Mouse (Mus musculus): ENCODE measurements around the gene AY358078.
"Not testable (repeated sequence)": the region's sequence is repeated elsewhere in the genome, so short reads cannot be mapped to it uniquely, and the experiment has no call there.

The AY358078 gene

DNA sequence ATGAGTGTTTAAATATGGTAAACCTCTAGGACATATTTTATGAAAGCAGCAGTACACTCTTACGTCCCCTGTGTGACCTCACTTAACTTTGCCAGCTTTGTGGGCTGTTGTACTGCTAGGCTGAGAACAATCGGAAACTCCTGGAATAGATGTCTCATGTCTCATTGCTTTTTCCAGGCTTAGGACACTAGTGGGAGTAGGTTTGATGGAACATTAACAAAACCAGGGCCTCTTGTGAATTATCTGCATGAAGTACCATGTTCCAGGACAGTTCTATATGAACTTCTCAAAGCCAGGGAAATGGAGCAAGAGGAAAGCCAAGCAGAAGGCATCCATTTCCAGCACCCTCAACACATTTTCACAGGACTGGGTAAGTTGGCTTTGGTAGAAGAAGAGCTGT is at the start of gene AY358078:
TSS of gene AY358078 (plus strand) at position 301 of the 400 bp plus-strand sequence.
- no peak for DNase-seq

DNA sequence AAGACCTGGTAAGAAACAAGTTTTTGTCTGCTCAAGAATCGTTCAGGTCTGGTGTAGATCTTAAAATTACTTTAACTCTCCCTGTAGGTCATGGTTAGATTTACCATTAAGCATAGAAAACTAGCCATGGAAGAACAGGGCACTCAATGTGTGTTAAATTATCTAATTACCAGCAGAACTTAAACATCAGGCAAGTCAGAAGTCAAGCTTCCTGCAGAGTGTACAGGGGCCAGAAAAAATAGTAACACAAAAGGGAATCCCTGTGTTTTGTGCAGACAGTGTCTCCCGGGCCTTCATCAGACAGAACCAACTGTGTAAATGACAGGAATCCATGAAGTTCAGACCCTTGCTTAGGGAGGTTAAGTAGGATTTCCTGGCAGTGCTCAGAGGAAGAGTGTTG is 43.9 kb upstream of the AY358078 start:
- no peak for DNase-seq

DNA sequence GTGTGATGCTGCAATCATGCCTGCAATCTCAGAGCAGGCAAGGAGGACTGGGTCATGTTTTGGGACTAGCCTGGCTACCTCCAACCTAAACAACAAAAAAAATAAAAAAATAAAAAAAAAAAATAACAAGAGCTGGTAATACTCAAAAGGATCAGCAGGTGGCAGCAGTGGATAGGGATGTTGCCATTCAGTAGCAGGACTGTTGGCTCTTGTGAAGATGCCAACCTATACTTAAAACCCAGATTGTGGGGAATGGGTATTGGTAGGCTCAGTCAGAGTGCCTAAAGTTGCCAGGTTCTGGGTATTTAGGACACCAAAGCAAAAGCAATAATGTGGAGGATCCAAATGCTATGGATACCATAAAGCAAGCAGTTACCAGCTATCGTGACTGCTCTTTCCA is 28.5 kb upstream of the AY358078 start:
- DNase-seq, result not testable (repeated sequence)

DNA sequence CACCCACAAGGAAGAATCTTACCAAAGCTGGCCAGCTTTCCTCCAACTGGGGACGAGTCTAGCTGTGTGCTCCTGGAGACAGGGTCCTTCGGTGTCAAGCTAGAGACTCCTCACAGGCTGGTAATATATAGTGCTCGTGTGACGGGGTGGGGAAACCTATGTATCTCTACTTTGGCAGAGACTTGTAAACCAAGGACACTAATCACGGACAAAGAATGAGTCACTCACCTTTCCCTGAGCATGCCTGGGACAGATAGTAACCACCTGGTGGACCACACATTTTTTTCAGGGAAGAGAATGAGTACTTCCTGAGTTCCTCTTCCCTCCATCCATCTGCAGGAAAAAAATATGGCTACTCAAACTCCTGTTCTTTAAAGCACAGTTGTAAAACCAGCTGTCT is 26.4 kb upstream of the AY358078 start, which contains the start of gene Ang4:
TSS of gene Ang4 (minus strand) at position 101 of the 400 bp plus-strand sequence.
- DNase-seq, result no peak

DNA sequence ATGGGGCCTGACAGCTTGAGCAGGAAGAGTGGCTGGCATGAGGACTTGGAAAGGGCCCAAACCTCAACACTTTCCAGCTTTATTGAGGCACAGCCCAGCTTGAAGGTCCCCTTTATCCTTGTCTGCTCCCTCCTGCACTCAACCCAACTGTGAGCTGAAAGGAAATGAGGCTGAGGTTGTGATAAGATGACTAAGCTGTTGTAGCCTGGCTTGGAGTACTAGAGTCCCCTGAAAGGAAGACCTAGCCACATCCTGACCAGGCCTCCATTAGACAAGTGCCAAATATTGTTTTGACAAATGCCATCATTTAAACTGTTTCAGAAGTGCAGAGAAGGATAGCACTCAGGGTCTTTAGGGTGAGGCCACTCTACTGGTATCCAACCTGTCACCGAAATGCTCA is 22.1 kb upstream of the AY358078 start:
- DNase-seq, result no peak

DNA sequence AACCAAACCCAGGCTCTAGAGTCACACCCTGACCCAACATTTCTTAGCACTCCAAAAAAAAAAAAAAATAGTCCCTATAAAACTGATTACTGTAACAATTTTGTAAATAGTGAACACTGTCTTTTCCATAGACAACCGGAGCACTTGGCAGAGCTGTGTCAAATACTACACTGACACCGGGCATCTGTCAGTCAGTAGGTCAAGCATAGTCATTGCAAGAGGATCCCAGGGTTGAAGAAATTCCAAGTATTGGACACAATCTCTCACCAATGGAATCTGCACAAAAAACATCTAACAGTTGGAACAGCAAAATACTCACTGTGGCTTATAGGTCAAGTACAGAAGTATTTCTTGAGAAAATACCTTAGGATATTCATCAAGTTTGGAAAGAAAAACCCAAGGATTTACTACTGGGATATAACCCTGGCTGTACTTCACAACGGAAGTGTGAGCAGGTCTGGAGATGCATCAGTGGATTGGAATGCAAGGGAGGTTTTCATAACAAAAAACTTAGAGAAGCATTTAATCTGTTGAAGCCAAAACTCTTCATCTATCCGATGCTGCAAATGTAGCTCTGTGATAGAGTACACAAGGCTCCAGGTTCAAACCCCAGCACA is 20.9 kb upstream of the AY358078 start:
- no peak for DNase-seq

DNA sequence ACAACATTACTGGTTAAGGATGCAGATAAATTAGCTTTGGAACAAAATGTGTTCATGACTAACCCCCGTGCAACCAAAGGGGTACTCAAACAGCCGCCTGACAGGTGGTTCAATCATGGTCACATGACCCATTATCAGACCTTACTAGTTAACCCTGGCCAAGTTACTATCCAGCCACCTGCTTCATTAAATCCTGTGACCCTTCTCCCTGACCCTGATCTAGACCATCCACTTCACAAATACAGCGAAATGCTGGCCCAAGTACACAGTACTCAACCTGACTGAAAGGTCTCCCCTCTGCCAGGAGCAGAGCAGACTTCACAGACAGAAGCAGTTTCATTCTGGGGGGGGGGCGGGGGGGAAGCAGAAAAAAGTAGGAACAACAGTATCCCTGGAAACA is 13.5 kb upstream of the AY358078 start:
- no peak for DNase-seq

DNA sequence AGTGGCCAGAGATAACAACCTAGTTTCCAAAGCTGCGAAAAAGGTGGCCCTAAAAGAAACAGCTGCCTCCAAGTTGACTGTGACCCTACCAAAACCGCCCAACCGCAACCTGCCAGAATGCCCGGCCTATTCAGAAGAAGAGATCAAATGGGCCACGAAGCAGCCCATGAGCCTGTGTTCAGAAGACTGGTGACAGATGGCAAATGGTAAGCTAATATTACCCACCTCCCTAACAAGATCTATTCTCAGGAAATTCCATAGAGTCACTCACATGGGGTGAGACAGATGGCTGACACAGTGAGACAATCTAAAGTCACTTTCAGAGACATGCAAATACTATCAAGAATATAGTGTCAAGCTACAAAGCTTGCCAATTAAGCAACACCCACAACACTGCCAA is 12.8 kb upstream of the AY358078 start:
- DNase-seq, result no peak

DNA sequence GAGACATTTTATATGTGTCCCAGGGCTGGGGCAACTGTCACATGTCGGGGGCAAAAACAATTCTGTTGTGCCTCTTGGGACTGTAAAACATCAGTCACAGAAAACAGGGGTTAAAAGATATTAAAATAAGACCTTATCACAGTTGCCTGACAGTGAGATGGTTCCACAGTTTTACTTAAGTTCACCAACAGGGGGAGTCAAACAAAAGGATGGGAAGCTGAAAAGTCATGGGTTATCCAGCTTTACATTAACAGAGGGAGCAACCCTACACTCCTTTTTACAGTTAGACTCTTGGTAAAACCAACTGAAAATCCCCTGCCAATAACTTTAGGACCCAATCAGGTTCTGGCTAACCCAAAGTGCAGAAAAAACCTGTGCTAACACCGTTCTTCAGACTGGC is 10.7 kb upstream of the AY358078 start:
- no peak for DNase-seq

DNA sequence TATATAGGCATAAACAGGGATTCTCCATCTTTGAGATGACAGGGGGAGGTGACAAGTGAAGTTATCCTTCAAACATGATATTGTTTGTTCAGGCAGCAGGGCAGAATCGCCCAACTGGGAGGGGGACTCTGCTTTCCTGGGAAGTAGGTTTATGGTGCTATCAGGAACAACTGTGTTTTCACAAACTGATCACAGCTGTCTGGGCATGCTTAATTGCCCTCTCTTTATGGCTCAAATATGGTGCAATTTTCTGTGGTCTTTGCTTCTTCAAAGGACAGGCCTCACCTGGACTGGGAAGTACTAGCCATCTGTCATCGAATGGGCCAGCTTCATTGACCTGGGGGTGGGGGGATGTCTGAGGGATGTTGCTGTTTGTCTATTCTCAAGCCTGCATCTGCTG is 5.7 kb upstream of the AY358078 start:
- no peak for DNase-seq

DNA sequence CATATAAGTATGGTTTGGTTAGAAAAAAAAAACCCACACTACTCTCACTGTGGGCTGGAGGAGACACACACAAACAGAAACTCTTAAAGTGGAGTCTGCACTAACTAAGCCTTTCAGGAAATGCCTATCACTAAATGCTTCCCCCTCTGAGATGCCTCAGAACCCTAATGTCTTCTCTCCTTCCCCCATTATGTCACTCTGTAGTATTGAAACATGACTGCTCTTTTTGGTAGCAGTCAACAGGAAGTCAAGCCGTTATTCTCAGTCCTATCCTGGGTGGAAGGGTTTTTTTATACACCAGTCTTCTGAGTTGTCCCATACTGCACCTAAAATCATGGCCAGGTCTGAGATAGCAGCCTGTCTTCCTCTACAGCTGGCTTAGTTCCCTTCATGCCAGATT is 26.8 kb downstream of the AY358078 start:
- DNase-seq, result no peak

DNA sequence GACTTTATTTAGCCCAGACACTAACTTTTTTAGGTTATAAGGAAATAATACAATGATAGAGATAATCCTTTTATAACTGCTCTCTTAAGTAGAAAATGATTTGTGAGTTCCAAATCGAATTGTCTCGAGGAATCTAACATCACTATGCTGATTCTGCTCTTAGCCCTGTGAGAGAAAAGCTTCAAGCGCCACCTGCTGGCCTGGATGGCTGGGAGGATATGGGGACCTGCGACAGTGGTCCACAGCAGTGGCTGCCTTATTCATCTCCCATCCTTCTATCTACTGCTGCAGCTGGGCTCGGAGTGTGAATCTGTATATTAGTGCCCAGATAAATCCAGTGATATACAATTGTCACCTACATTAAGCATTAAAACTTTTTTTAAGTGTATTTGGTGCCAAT is 28.0 kb downstream of the AY358078 start:
- peak in 1 of 2 experiments; percentile 31 for DNase-seq

DNA sequence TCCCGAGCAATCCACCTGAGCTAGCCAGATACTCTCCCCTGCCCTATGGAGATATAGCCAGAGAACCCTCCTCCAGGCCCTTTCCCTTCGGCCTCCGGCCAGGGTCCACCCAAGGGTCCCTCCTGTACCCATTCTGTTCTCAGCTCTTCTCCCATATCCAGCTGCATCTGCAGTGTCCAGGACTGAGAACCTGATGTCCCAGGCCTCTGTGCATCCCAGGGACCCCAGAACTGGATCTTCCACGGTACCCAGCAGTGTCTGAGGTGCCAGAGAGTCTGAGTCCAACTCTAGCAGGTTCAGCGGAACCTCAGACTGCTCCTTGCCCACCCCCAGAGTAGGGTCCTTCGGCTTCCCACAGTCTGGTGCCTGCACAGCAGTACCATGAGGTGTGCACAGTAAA is 29.3 kb downstream of the AY358078 start:
- no peak for DNase-seq

DNA sequence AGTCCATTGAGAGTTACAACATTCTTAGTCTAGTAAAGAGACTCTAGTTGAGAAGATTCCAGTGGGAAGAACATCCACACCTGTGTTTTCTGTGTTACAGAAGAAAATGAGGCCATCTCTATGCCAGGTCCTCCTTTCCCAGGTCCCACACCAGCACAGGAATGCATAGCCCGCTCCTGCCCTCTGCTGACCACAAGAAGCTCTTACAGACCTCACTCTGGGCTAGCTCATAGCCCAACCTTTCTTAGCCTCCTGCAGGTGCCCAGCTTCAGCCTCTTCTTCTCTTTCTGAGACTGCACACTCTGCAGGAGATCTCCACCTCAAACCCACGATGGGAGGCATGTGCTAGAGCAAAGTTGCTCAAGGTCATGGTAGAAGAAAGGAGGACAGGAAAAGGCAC is 38.6 kb downstream of the AY358078 start:
- DNase-seq, result not testable (repeated sequence)

DNA sequence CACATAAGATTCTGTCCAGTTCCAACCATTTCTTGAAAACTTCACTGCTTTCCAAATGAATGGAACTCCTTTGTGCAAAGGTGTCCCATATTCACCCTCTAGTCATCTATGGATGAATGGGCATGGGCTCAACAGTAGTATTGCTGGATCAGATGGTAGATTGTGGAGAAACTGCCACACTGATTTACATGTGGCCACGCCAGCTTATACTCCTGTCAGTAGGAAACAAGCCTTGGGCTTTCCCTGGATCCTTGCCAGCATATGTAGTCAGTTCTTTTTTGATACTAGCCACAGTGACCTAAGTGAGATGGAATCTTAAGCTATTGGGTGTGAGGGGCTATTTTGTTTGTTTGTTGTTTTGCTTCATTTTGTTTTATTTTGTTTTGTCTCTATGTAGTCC is 42.4 kb downstream of the AY358078 start:
- DNase-seq, result no peak

DNA sequence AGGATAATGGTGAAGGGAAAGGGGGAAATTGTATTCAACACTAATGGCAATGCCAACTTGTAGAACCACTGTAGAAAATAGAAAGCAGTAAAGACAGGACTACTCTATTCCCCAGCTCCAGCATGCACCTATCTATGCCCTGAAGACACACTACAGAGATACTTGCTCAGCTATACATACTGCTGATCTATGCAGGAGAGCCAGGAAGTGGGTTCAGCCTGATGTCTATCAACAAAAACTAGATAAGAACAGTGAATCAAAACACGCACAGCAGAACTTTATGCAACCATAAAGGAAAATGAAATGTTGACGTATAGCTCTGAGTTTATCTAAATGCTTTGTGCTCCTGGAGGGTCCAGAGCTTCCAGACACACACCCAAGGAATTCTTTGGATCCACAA is 42.9 kb downstream of the AY358078 start:
- DNase-seq, result no peak

DNA sequence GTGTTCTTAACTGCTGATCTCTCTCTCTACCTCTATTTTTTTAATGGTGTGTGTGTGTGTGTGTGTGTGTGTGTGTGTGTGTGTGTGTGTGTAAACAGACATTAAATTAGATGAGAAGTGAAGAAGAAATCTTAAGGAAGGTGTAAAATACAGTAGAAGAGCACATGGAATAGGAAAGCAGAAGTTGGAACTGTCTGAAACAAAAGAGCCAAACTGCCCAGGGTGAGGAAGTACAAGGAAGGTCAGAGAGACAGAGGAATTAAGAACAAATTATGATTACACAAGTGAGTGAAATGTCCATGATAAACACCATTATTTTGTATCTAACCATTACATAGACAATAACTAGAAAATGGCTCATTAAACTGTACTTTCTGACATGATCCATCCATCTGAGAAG is 44.0 kb downstream of the AY358078 start:
- DNase-seq, result no peak

DNA sequence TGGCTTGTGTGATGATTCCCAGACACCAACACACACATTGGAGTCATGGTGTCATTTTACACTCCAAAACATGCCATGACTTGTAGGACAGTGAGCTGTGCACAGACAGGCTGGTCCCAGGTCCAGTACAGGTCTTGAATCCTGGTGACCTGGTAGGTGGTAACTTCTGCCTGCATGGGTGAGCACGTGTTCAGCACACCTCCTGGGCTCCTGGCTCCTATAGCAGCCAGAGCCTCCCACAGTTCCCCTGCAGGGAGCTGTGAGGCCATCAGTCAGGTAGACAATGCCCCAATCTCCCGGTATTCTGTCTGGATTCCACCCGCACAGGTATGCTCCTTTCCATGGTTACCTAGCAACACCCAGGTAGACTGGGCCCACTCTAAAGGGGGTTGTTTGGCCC is 46.7 kb downstream of the AY358078 start:
- DNase-seq, result no peak

DNA sequence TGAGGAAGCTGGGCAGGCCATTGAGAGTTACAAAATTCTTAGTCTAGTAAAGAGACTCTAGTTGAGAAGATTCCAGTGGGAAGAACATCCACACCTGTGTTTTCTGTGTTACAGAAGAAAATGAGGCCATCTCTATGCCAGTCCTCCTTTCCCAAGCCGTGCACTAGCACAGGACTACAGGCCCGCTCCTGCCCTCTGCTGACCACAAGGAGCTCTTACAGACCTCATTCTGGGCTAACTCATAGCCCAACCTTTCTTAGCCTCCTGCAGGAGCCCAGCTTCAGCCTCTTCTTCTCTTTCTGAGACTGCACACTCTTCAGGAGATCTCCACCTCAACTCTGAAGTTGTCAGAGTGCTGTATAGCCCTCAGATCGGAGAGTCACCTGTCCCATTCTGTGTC is 51.2 kb downstream of the AY358078 start:
- DNase-seq, result not testable (repeated sequence)

DNA sequence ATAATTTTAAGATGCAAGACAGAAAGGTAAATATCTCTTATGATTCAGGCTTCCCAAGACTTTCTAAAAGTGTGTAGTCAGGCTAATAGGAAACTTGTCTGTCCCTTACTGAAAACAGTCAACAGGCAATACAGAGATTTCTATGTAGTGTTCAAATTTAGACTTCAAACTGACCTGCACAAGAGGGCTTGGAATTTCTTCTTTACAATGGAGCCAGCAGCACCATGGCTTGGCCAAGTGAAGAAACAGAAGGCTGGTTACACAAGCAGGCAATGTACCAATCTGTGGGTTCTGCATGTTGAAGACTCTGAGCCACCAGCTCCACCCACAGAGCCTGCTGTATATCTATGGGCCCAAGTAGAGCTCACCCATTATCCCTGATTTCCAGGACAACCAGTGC is 53.6 kb downstream of the AY358078 start, which contains the start of gene Ear6:
TSS of gene Ear6 (plus strand) at position 301 of the 400 bp plus-strand sequence.
- no peak for DNase-seq

DNA sequence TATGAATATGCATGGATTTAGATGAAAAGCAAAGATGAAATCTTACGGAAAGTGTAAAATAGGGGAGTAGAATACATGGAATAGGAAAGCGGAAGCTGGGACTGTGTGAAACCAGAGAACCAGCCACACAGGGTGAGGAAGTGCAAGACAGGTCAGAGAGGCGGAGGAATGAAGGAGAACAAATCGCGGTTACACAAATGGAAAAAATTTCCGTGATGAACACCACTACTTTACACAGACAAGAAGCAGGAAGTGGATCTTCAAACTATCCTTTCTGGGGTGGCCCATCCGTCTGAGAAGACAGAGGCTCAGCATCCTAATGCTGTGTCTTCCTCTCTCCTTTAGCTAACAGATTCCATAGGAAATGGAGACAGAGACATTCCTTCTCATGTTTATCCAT is 55.4 kb downstream of the AY358078 start:
- not testable (repeated sequence) for DNase-seq

DNA sequence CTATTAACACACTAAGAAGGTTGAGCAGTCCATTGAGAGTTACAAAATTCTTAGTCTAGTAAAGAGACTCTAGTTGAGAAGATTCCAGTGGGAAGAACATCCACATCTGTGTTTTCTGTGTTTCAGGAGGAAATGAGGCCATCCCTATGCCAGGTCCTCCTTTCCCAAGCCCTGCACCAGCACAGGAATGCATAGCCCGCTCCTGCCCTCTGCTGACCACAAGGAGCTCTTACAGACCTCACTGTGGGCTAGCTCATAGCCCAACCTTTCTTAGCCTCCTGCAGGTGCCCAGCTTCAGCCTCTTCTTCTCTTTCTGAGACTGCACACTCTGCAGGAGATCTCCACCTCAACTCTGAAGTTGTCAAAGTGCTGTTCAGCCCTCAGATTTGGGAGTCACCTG is 63.8 kb downstream of the AY358078 start:
- not testable (repeated sequence) for DNase-seq

DNA sequence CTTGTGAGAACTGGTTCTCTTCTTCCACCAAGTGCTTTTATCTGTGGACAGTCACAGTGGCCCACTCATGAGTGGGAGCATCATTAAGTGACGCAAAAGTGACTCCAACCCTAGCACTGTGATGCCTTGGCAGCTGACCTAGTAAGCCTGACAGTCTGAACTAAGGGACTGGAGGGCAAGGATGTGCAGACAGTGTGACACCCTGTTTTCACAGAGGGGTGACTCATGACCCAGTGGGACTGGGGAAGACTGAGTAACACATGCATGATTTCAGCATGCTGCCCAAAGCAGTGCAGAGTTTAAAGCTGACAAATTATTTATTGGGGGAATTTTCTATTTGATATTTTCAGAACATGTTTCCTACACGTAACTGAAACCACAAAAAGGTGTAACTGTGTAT is 70.9 kb downstream of the AY358078 start:
- no peak for DNase-seq

DNA sequence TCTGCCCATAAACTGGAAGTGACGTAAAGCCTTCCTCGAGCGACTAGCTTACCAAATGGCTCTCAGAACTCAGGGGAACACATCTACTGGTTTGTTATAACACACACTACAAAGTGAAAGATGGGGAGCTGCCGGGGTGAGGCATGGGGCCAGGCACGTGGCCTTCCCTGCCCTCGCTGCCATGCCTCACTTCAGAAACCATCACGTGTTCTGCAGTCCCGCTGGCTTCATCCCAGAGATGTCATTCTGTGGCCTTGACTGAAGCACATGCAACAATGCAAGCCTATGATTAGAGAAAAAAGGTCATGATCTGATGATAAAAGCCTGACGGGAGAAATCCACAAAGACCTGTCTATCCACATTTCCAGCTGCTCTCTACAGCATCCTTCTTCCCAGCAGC is 71.9 kb downstream of the AY358078 start:
- no peak for DNase-seq

Data from thymus, postnatal 36 days (tissue).